Mouse (Mus musculus) cerebellum, adult 18-20 months (tissue): ENCODE measurements around the gene Asz1.
A peak's percentile ranks its signal among the peaks of the same experiment; 100 is the strongest.

Experiments
- DNase-seq, 2 experiments: peaks; one replicate each; pipeline ENCODE4 v3.0.0; 2021

The Asz1 gene

DNA sequence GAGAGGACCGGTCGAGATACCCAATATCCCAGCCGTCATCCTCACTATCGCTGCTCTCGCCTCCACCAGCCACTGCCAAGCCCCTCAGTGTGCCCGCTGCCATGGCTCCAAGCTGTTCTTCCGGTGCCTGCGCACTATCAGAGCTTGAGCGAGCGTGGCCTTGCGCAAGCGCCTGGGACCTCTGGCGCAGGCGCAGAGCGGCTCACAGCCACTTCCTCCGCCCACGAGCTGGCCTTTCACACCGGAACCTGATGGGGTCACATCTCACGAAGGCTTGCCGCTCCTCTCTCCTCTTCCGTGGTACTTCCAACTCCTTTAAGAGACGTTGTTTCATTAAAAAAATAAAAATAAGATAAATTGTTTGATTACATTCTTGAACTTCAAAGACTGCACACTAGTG, at the start of gene Asz1:
TSS of gene Asz1 (minus strand) at position 128 of the 400 bp plus-strand sequence.
- no peak for DNase-seq

DNA sequence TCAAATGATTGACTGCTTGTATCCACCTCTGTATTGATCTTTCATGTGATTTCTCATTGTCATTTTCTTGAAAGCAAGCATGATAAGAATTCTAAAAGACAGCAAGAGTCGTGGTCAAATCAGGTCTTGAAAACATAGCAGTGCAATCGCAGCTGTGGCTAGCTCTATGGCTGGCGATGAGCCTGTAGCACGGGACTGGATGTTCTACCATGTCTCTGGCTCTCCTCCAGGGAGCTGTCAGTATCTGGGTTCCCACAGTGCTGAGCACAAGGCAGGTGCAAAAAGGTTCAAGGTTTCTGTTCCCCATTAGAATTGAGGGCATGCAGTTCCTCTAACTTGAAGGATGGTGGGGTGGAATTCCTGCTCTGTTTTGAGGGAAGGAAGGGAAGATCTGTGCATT, 44.2 kb upstream of the Asz1 start:
- DNase-seq = no peak

DNA sequence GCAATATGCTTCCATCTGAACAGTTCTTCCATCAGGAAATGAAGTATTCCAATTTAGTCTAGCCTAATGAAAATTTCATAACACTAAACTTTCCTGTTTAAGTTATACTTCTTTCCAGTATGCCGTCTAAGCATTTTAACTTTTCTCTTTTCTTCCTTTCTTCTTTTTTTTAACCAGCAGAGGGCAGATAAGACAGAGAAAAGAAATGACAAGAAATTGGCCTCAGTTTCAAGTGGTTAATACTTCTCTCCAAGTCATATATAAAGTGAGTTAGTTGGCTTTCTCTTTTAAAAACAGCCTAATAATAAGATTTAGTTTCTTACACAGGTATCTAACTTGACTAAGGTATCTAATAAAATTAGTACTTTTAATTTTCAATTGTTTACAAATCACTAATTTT, 26.4 kb upstream of the Asz1 start:
- DNase-seq = no peak

- no peak for DNase-seq
Measured at GRCm38 (mm10) chr6:18128059-18128458, 19.2 kb upstream of the Asz1 start.

DNA sequence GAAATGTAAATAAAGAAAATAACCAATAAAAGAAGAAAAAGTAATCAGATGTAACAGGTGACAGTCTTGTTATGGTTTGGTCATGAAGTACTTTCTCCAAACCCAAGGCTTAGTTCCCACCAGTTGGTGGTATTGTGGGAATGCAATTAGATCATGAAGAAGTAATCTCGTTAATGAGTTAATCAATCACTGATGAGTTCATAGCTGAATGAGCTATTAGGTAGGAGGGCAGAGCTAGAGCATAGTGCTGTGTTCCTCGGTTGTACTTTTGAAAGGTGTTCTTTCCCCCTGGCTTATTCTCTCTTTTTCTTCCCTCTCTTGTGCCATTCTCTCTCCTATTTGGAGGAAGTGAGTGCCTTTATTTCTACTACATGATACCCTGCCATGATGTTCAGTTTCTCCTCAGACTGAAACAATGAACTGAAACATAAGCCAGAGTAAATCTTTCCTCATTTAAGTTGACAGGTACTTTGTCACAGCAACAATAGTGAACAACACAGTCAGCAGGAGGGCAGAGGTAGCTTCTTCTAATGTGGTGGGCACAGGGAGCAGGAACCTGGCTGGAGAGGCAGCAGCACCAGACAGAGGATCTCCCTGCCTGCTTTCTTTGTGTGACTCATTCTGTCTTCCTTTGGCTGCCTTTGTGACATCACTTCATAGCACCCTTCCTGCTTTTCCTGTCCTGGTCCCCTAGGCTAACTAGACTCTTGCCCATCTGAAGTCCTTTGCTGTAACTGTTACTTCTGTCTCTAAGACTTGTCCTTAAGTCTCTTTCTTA, 18.5 kb upstream of the Asz1 start:
- no peak for DNase-seq

DNA sequence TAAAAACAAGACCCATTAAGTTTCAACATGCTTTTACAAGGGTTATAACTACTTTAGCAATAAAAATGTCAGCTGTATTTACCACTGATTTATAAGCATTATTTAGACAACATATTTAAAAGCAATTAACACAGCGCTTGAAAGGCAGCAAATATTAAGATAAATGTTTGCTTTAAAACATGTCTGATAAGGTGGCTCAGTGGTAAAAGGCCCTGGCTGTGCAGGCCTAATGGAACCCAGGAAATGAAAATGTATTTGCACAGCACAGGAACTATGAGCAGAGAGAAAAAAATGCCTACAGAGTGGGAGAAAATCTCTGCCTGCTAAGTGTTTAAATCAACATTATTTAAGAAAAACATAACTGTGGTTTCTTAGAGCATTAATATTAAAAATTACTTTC, 12.0 kb downstream of the Asz1 start:
- DNase-seq = no peak

DNA sequence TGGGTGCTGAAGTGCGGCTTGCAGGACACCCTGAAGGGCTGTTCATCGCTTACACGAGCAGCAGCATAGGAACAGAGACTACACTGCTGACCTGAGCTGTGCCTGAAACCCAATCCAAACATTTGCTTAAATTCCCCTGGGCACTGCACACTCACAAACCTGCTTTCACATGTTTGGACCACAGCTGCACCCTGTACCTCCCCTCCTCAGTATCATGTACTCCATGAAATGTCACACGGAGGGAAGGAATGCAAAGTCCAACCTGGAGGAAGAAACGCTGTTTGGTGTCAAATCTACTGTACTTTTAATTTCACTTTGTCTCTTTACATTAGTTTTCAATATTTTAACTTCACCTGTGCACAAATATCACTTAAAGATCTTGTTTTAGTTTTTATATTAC, 19.8 kb downstream of the Asz1 start:
- DNase-seq = no peak

DNA sequence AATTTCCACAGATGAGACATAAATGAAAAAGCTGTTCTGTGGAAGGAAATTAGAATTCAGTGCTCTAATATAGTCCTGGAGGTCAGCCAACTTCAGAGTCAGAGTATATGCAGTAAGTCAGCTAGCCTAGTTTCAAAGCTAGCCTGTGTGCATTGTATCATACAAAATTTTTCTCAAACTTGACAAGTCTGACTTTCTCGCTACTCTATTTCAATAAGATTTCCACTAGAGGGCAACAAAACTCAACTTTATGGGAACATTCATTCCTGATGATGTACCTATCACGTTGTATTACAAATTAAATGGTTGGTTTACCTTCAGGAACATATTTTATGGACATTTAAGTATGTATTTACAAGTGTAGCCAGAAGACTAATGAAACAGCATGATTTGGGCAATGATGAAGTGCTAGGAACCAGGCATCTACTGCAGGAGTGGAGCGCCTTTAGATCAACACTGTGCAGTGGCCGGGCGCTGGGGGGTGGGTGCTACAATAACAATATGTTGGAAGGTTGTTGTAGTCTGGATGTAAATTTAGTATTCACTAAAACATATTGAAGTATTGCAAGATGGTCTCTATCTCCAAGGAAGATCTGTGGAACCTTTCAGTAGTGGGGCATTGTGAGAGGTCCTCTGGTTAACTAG, 21.6 kb downstream of the Asz1 start:
- no peak for DNase-seq

DNA sequence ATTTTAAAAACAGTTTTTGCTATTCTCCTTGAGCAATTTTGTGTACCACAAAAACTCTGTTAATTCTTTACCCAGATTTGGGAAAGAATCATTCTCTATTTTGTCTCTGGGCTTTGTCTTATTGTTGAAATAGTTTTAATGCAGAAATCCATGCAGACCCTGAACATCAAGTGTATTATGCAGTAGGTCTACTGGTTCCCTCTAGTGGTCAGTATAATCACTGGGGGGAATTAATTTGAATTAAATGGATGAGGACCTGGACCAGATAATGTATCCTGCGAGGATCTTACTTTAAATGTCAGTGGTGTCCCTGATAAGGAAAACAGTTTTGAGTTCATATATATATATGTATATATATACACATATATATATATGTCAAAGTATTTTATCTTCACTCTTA, 30.2 kb downstream of the Asz1 start:
- no peak for DNase-seq

GRCm38 (mm10) chr6:18076986-18077385, 31.9 kb downstream of the Asz1 start:
- no peak for DNase-seq

DNA sequence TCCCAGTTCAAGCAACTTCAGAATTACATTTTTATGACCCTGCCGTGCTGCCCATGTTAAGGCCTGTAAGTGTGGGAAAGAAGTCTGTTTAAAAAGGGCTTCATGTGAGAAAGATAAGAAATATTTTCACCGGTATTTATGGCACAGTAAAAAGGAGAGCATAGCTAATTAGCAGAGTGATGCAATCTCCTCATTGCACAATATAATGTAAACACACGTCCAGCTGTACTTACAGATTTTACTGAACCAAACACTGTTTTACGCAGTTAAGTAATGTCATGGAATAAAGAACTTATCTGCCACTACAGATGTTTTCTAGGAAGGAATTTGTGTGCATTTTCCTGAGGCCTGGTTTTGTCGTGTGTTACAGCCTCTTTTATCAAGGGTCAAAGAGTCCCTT, 32.3 kb downstream of the Asz1 start:
- no peak for DNase-seq

- DNase-seq = no peak
Measured at GRCm38 (mm10) chr6:18057899-18058298, 51.0 kb downstream of the Asz1 start.

DNA sequence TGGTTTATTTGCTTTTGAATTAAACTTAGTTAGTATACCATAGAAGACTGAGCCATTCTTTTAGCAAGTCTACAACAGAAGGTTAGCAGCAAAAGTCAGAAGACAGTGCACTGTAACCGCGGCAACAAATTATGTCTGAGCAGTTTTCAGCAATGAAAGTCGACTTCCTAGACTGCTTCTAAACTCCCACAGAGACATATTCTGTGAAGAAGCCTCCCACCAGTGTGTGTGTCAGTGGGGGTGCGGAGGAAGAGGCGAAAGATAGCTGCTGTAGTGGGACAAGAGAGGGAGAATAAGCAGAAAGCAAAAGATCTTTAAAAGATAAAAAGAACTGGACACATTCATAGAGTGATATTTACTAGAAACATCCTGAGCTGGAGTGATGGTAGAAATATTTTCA, 57.2 kb downstream of the Asz1 start:
- DNase-seq = no peak

GRCm38 (mm10) chr6:18044299-18044698, 64.6 kb downstream of the Asz1 start:
- DNase-seq = no peak

DNA sequence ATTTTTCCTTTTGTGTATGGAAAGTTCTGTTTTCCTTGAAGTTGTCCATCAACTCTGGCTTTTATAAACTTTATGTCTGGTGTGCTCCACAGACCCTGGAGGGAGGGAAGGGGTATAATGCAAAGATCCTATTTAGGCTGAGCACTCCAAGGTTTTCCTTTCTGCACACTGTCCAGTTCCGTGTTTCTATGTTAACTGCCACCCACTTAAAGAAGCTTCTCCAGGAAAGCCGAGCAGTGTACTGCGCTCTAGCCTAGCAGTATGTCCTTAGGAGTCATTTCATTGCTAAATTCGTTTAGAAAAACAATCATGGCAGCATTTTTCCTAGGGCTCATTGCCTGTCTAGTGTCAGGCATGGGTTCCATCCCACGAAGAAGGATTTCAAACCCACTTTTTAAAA, 65.7 kb downstream of the Asz1 start:
- no peak for DNase-seq

- DNase-seq = no peak
Measured at GRCm38 (mm10) chr6:18032271-18032670, 76.6 kb downstream of the Asz1 start.

- peak in 1 of 2 experiments; percentile 3 for DNase-seq
Measured at GRCm38 (mm10) chr6:18031509-18032010, 77.3 kb downstream of the Asz1 start.

- DNase-seq = no peak
Measured at GRCm38 (mm10) chr6:18030868-18031508, 77.9 kb downstream of the Asz1 start.

GRCm38 (mm10) chr6:18029746-18030656, 78.9 kb downstream of the Asz1 start, which contains the start of gene Wnt2:
Wnt2 (minus strand) TSS chr6:18030585.
- DNase-seq = no peak

DNA sequence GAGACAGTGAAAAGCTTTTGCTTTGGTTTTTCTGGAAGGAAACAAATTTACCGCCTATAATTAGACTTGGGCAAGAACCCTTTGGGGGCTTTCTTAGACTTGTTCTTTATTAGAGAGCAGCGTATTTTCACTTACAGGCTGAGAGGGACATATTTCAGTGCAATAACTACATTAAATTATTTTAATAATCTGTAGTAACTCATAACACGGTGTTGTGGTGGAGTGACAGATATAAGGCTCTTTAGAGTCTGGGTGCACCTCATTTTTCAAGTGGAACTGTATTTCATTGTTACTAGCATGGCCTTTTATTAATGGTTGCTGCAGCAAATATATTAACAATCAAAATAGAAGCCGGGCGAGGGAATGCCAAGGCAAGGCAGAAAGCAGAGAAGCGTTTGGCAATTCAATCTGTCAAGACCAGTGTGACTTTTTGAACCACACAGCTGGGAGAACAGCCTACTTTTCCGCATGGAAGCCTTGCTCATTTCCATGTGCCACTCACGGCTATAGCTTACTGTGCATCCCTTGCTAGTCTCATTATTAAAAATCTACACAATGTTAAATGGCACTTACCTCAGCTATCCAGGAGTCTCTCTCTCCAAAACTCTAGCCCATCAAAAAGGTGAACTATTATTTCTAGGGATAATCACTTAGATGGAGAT, 84.6 kb downstream of the Asz1 start:
- DNase-seq = no peak

GRCm38 (mm10) chr6:18013346-18013745, 95.5 kb downstream of the Asz1 start:
- no peak for DNase-seq

GRCm38 (mm10) chr6:18007356-18007755, 101.5 kb downstream of the Asz1 start:
- no peak for DNase-seq
